Mouse (Mus musculus) heart, adult 9 months (tissue): ENCODE results near the gene Gas2l3.

Source experiments
- DNase-seq, 2 experiments: peaks; one replicate each; pipeline ENCODE4 v3.0.0; 2022; ENCODE audit warnings: low spot score in 2 of 2

The Gas2l3 gene

GRCm38 (mm10) chr10:89395823-89396222 lies 47.9 kb downstream of the Gas2l3 start:
- DNase-seq, result peak in 1 of 2 experiments; percentile 1

- no peak for DNase-seq
These were observed 48.4 kb downstream of the Gas2l3 start for GRCm38 (mm10) chr10:89395321-89395720.

- DNase-seq, result no peak
These were observed 51.1 kb downstream of the Gas2l3 start for GRCm38 (mm10) chr10:89392687-89393086.

DNA sequence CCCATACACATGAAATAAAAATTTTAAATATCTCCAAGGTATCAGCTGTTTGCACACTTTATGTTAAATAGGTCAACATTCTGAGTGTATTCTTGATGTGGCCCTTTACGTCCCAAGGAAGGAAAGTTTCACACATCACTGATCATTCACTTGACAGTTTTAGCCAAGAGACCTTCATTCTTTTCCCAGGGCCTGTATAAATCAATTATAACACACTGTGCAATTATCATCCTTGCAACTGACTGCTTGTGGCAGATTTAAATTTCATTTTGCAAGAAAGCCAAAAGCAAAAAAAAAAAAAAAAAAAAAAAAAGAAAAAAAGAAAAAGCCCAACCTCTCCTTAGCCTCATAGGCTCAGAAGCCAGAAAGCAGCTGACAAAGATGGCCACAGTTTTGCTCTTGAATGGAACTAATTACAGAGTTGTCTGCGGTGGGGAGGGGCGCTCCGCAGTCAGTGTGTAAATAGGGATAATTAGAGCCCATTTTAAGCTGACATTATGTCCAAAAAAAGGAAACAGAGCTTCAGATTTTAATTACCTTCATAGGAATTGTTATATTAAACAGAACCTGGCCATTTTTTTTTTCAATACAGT lies 52.1 kb downstream of the Gas2l3 start:
- DNase-seq, result no peak

DNA sequence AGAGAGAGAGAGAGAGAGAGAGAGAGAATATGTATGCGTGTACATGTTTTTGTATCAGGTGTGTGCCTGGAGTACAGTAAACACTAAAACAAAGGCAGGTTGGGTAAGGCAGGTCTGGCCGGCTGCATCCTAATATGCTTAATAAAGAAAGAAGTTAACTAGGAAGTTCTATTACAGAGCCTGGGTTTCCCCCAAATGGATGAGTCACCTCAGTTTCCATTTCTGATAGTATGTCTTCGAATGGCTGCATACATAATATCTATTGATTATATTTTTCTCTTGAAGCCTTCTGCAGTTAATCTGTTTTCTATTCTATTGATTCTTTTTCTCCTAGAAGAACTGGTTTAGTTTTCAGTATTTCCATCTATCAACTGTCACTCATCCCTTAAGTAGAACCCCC lies 57.3 kb downstream of the Gas2l3 start:
- DNase-seq, result no peak

DNA sequence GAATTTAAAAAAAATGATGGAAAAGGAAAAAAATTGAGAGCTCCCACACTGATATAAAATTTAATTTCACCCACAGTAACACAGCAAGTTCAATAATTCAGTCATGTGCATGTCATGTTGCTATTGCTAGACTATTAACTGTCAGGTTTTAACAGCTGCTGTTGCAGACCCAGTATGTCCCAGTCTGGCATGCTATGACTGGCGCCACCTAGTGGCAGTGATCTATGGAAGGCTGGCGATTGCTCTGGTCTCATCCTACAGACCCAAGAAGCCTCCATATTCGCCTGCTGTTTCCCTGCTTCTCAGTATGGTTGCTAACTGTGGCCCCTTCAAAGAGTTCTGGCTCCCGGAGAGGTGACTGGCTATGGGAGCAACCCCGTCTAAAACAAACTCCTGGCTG lies 60.3 kb downstream of the Gas2l3 start:
- DNase-seq, result peak; percentile 20 to 59

- no peak for DNase-seq
These were observed 66.0 kb downstream of the Gas2l3 start for GRCm38 (mm10) chr10:89377750-89378149.

GRCm38 (mm10) chr10:89370051-89370450 lies 73.7 kb downstream of the Gas2l3 start:
- no peak for DNase-seq

GRCm38 (mm10) chr10:89358933-89359332 lies 84.8 kb downstream of the Gas2l3 start:
- DNase-seq, result no peak
